Comparison of ENCODE assay signal across 16 mouse cellular contexts in the genomic region with DNA sequence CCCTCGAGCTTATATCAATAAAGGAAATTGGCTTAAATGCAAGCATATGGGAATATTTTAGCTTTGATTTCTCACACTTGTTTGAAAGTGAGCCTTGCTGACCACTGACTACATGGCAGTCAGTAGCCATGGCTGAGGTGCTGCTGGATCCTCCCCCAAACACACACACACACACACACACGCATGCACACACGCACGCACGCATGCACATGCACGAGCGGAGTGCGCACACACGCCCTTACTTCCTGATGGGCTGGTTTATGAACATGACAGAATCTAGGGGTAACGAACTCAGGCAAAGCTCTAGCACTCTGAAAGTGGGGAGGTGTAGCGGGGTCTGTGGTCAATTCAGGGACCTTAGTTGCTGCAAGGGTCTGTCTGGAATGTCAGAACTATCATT.
"Had no signal": no experiment of that assay in that cellular context is flagged by ENCODE, and none has a peak within 500 bp of the region (broad histone marks: within the 10 kb centered on the region; RNA-seq: fewer than 3 reads in every experiment).

No protein-coding gene starts in this region.

- H3K27ac ChIP-seq: kidney, postnatal 0 days; layer of hippocampus, adult 2 months; limb, embryonic 10.5 days; limb, embryonic 13.5 days; liver, embryonic 12.5 days; liver, embryonic 15.5 days had no signal

- H3K4me2 ChIP-seq: limb, embryonic 13.5 days; liver, embryonic 12.5 days; liver, embryonic 15.5 days; midbrain, embryonic 11.5 days had no signal

- H3K4me3 ChIP-seq: layer of hippocampus, adult 2 months; limb, embryonic 10.5 days; limb, embryonic 13.5 days; liver, embryonic 12.5 days; liver, embryonic 15.5 days had no signal

- H3K27me3 ChIP-seq: limb, embryonic 13.5 days; liver, embryonic 12.5 days; liver, embryonic 15.5 days had no signal

- DNase-seq: kidney, postnatal 25 days; layer of hippocampus, adult 9-11 months; liver; lung, adult 2 months; lung, postnatal 14 days; lung, postnatal 4 days; midbrain, embryonic 14.5 days; thymus, adult 18-20 months; thymus, postnatal 25 days had no signal

- ATAC-seq: liver, embryonic 12.5 days had no signal

- H3K9me3 ChIP-seq: limb, embryonic 10.5 days; limb, embryonic 13.5 days; liver, embryonic 12.5 days; liver, embryonic 15.5 days had no signal

- H3K4me1 ChIP-seq: limb, embryonic 10.5 days had no signal

- H3K9ac ChIP-seq: limb, embryonic 13.5 days; liver, embryonic 12.5 days; liver, embryonic 15.5 days had no signal
